Mouse (Mus musculus) small intestine, adult 2 months (tissue): Measurements from ENCODE around the gene Endod1. TPM values are rescaled to one million over a fixed set of nuclear protein-coding genes. Genes with fewer than 3 reads are reported as not detected.
A peak's percentile ranks its signal among the peaks of the same experiment; 100 is the strongest.

ENCODE experiments used
- H3K27ac ChIP-seq: fragments of 200-500 bp; 2 replicates; pipeline ENCODE4 v1.5.1; 2012; ENCODE audit warnings: low read depth, low read length, control low read depth, inconsistent platforms; ENCODE audit not compliant: insufficient read depth
- H3K27me3 ChIP-seq: fragments of 200-500 bp; 2 replicates; pipeline ENCODE4 v1.6.1; 2012; ENCODE audit warnings: mild to moderate bottlenecking, moderate library complexity, low read length, inconsistent platforms; ENCODE audit not compliant: control insufficient read depth, insufficient read depth
- H3K36me3 ChIP-seq: fragments of 200-500 bp; 2 replicates; pipeline ENCODE4 v1.6.1; 2012; ENCODE audit warnings: mild to moderate bottlenecking, low read length, control low read depth, inconsistent platforms; ENCODE audit not compliant: control insufficient read depth, insufficient read depth
- H3K4me1 ChIP-seq: fragments of 200-500 bp; 2 replicates; pipeline ENCODE4 v1.6.1; 2012; ENCODE audit warnings: low read length, inconsistent platforms, mixed read lengths; ENCODE audit not compliant: control insufficient read depth, insufficient read depth, insufficient read length
- H3K4me3 ChIP-seq: fragments of 200-500 bp; 2 replicates; pipeline ENCODE4 v1.5.1; 2012; ENCODE audit warnings: low read depth, mild to moderate bottlenecking, control low read depth, inconsistent platforms, low read length, moderate library complexity
- CTCF ChIP-seq: fragments of 200-500 bp; IDR thresholded peaks from 2 replicates; pipeline ENCODE4 v1.5.1; 2012; ENCODE audit warnings: low read depth, mild to moderate bottlenecking, control low read depth, inconsistent platforms, low read length, moderate library complexity, mixed read lengths; ENCODE audit not compliant: insufficient replicate concordance, insufficient read length; ENCODE audit errors: extremely low read depth
- POLR2A ChIP-seq: fragments of 200-500 bp; IDR thresholded peaks from 2 replicates; pipeline ENCODE4 v1.6.1; 2012; ENCODE audit warnings: low read depth, mild to moderate bottlenecking, control low read depth, inconsistent platforms, low read length, moderate library complexity
- WGBS: fragments of 180-500 bp; shearing (Covaris S2); methylation state at CpG from one replicate; pipeline ENCODE4 v1.1.7; 2018; 5-methylcytosine and 5-hydroxymethylcytosine counted together
- polyA plus RNA-seq: library from polyadenylated mRNA; depleted of rRNA; stranded (reverse); fragments of >200 nt; gene quantifications from 2 replicates; pipeline ENCODE4 v1.2.3, GENCODE M21; 2012

The Endod1 gene
- polyA plus RNA-seq, 1 experiment = 114 TPM

GRCm38 (mm10) chr9:14389050-14389621 is 7.8 kb upstream of the Endod1 start:
- Histone ChIP-seq H3K4me1 (no peaks in the 10 kb centered on the region), H3K36me3 (no peaks in the 10 kb centered on the region), H3K4me3 (no peak overlapping the region), H3K27ac (no peak overlapping the region), H3K27me3 (no peaks in the 10 kb centered on the region)
- TF ChIP-seq POLR2A = no peak
- no peak for TF ChIP-seq CTCF
- 87% methylated on average over 4 of the region's 4 CpGs for WGBS

DNA sequence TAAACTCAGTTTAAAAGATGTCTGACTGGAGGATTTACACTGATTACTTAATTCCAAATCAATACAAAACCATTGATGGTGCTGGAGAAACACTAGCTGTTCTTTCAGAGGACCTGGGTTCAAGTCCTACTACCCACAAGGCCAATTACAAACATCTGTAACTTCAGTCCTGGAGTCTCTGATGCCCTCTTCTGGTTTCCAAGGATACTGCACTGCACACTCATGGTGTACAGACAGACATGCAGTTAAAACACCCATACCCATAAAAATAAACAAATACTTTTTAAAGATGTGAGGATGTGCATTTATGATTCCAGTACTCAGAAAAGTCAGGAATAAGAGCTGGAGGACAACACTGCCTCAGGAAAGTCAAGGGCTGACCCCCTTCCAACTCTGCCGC is 6.7 kb upstream of the Endod1 start:
- no peak for TF ChIP-seq CTCF
- TF ChIP-seq POLR2A = no peak
- WGBS = 97% methylated on average over 1 of the region's 1 CpGs
- no peaks in the 10 kb centered on the region for H3K36me3 ChIP-seq

DNA sequence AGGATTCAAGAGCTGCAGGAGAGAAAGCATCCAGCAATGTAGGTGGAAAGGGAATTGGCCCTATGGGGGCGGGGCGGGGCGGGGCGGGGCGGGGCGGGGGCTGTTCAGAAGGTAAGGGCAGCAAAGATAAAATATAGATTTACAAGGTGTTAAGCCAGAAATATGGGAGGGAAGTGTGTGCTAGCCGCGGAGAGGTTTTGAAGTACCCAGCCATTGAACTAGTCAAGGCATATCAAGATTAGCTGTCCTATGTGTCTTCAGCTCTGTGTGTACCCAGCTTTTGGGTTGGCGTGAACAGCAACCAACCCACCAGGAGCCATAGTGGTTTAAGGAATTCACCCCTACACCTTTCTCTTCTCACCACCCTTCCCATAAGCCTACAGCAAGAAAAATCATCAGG is 5.5 kb upstream of the Endod1 start:
- no peaks in the 10 kb centered on the region for H3K27me3 ChIP-seq
- H3K4me3 ChIP-seq = no peak overlapping the region
- WGBS = 18% methylated on average over 9 of the region's 9 CpGs
- H3K4me1 ChIP-seq = peaks cover 9% of the 10 kb centered on the region; the same call in 1 of the 2 replicates
- H3K36me3 ChIP-seq = no peaks in the 10 kb centered on the region
- TF ChIP-seq POLR2A (no peak), CTCF (no peak)
- H3K27ac ChIP-seq = no peak overlapping the region

More for the DNA sequence above, 6.7 kb upstream of the Endod1 start:
- Histone ChIP-seq H3K27me3 (no peaks in the 10 kb centered on the region), H3K27ac (no peak overlapping the region), H3K4me1 (peaks cover 4% of the 10 kb centered on the region; the same call in 1 of the 2 replicates), H3K4me3 (no peak overlapping the region)

DNA sequence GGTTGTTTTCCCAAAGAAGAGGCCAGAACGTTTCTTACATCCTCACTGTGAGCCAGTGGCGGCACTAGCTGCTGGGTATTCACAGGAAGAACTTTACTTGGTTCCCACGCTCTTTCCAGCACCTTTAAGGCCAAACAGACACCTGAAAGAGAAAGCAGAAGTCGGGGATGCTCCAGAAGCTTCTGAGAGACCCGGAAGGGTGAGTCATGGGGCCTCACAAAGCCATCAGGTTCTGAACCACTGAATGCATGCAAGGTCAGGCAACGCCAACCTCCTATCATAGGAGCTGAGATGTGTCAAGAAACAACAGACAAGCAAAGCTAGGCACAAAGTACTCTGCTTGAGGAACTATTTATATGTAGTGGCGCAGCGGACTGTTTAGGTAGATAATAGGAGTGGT is 4.4 kb upstream of the Endod1 start:
- H3K36me3 ChIP-seq = no peaks in the 10 kb centered on the region
- no peaks in the 10 kb centered on the region for H3K27me3 ChIP-seq
- peaks cover 11% of the 10 kb centered on the region; the same call in 1 of the 2 replicates for H3K4me1 ChIP-seq
- TF ChIP-seq CTCF (no peak), POLR2A (no peak)
- WGBS = 85% methylated on average over 8 of the region's 8 CpGs
- no peak overlapping the region for H3K4me3 ChIP-seq
- H3K27ac ChIP-seq = no peak overlapping the region

DNA sequence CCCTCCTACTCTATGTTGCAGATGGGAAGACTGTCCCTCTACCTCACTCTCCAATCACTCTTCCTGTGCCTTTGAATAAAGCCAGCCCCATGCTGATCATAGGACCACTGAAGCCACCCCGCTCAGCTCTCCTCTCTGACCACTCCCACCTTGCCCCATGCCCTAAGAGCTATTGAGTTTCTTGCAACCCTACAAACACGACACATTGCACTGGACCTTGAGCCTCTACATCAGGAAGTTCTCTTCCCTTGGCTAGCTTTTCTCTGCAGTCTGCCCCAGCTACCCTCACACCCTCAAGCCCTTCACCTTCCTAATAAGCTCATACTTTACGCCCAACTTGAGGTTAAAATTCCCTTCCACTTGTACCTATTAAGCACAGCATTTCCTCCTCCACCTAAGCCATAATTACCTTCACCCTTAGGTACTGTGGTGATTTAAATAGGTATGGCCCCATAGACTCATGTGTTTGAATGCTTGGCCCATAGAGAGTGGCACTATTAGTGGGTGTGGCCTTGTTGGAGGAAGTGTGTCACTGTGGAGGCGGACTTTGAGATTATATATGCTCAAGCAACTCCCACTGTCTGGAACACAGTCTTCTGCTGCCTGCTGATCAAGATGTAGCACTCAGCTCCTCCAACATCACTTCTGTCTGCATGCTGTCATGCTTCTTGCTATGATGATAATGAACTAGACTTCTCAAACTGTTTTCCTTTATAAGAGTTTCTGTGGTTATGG is 2.0 kb upstream of the Endod1 start:
- TF ChIP-seq POLR2A (no peak), CTCF (no peak)
- H3K27ac ChIP-seq = 0 out of 2 replicates have a peak overlapping the region, but pooled peaks have one; percentile 9
- peaks cover 22% of the 10 kb centered on the region; the same call in 1 of the 2 replicates for H3K4me1 ChIP-seq
- no peaks in the 10 kb centered on the region for H3K27me3 ChIP-seq
- no peaks in the 10 kb centered on the region for H3K36me3 ChIP-seq
- 65% methylated on average over 4 of the region's 4 CpGs for WGBS
- no peak overlapping the region for H3K4me3 ChIP-seq

GRCm38 (mm10) chr9:14382256-14382791 is 1.0 kb upstream of the Endod1 start:
- TF ChIP-seq CTCF (no peak), POLR2A (no peak)
- Histone ChIP-seq H3K4me3 (no peak overlapping the region), H3K4me1 (peaks cover 25% of the 10 kb centered on the region; the same call in 1 of the 2 replicates), H3K27ac (no peak overlapping the region), H3K27me3 (no peaks in the 10 kb centered on the region), H3K36me3 (no peaks in the 10 kb centered on the region)
- WGBS = 76% methylated on average over 5 of the region's 5 CpGs
